Mouse (Mus musculus) lung, adult 2 months (tissue): ENCODE data around the gene Gpr21.

Experiments used
- CTCF ChIP-seq: fragments of 200-500 bp; IDR thresholded peaks from 2 replicates; pipeline ENCODE4 v1.5.1; 2011; ENCODE audit warnings: mild to moderate bottlenecking, low read length, control low read depth; ENCODE audit not compliant: insufficient read depth
- POLR2A ChIP-seq: fragments of 200-500 bp; IDR thresholded peaks from 2 replicates; pipeline ENCODE4 v1.6.1; 2011; ENCODE audit warnings: low read depth, mild to moderate bottlenecking, control low read depth, low read length, borderline replicate concordance; ENCODE audit errors: extremely low read depth

- TF ChIP-seq POLR2A (no peak), CTCF (no peak)
Observed at GRCm38 (mm10) chr2:37497321-37497720, 18.8 kb upstream of the Gpr21 start.
